Mouse (Mus musculus) heart, adult 2 months (tissue): ENCODE results near the gene Aicda. TPM values are rescaled to one million over a fixed set of nuclear protein-coding genes. Genes with fewer than 3 reads are reported as not detected.
"Not testable (repeated sequence)": the region's sequence is repeated elsewhere in the genome, so short reads cannot be mapped to it uniquely, and the experiment has no call there.

Source experiments
- DNase-seq, 2 experiments: peaks; one replicate each; pipeline ENCODE4 v3.0.0; 2021
- H3K27ac ChIP-seq: fragments of 200-600 bp; 2 replicates; pipeline ENCODE4 v1.8.1; 2022
- H3K27me3 ChIP-seq: fragments of 200-500 bp; 2 replicates; pipeline ENCODE4 v1.6.1; 2012; ENCODE audit warnings: mild to moderate bottlenecking, low read length, inconsistent platforms, mixed read lengths; ENCODE audit not compliant: control insufficient read depth, insufficient read depth
- H3K36me3 ChIP-seq: fragments of 200-500 bp; 2 replicates; pipeline ENCODE4 v1.6.1; 2012; ENCODE audit warnings: low read length, inconsistent platforms; ENCODE audit not compliant: control insufficient read depth, insufficient read depth
- H3K4me1 ChIP-seq: fragments of 200-500 bp; 2 replicates; pipeline ENCODE4 v1.6.1; 2011; ENCODE audit warnings: low read length; ENCODE audit not compliant: control insufficient read depth, insufficient read depth
- H3K4me3 ChIP-seq: fragments of 200-600 bp; 2 replicates; pipeline ENCODE4 v1.8.1; 2022
- H3K79me2 ChIP-seq: fragments of 200-500 bp; replicated peaks from 2 replicates; pipeline ENCODE4 v1.6.1; 2012; ENCODE audit warnings: mild to moderate bottlenecking, inconsistent platforms, low read length, moderate library complexity, mixed read lengths; ENCODE audit not compliant: control insufficient read depth, insufficient read depth
- H3K9ac ChIP-seq: fragments of 200-500 bp; 2 replicates; pipeline ENCODE4 v1.6.1; 2012; ENCODE audit warnings: low read depth, mild to moderate bottlenecking, control low read depth, inconsistent platforms, low read length, mixed read lengths
- CTCF ChIP-seq: fragments of 200-600 bp; IDR thresholded peaks from 2 replicates; pipeline ENCODE4 v1.8.1; 2022; ENCODE audit warnings: antibody characterized with exemption, mild to moderate bottlenecking, moderate library complexity
- EP300 ChIP-seq: fragments of 200-500 bp; IDR thresholded peaks from 2 replicates; pipeline ENCODE4 v1.6.1; 2011; ENCODE audit warnings: low read depth, low read length, control low read depth; ENCODE audit not compliant: insufficient read depth
- POLR2A ChIP-seq: fragments of 200-500 bp; IDR thresholded peaks from 2 replicates; pipeline ENCODE4 v1.6.1; 2011; ENCODE audit warnings: mild to moderate bottlenecking, low read depth, low read length, control low read depth; ENCODE audit not compliant: insufficient read depth
- WGBS: fragments of 180-500 bp; shearing (Covaris S2); methylation state at CpG from one replicate; pipeline ENCODE4 v1.1.7; 2018; 5-methylcytosine and 5-hydroxymethylcytosine counted together
- intact Hi-C: fragments of 180-260 bp; cut with DNase I; formaldehyde crosslinking; loops from one replicate; pipeline ENCODE4 v1.15.1; 2025
- long read RNA-seq: library from polyadenylated mRNA; stranded (forward); transcript quantifications from one replicate; pipeline ENCODE4 v2.0.0, GENCODE M21; 2021
- polyA plus RNA-seq: library from polyadenylated mRNA; depleted of rRNA; stranded (reverse); fragments of >200 nt; gene quantifications from 2 replicates; pipeline ENCODE4 v1.2.3, GENCODE M21; 2012; rRNA removed
- total RNA-seq, 2 experiments: library from RNA; stranded (reverse); gene quantifications; 2 replicates each; pipeline ENCODE4 v1.2.3; 2021

Aicda gene
- total RNA-seq (not detected), polyA plus RNA-seq (not detected in 2 replicates)
- long read RNA-seq, result 0 reads

DNA sequence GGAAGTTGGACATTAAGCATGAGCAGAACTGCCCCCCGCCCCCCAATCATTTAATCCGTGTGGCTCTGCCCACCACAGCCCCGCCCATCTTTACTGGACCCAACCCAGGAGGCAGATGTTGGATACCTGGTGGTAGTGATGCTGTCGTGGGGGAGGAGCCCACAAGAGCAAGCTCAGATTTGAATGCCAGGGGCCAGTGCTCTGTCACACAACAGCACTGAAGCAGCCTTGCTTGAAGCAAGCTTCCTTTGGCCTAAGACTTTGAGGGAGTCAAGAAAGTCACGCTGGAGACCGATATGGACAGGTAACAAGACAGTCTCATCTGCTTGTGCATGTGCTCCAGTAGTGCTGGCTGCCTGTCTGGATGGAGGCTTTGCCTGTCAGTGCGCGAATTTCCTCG lies at the start of gene Aicda:
Gene Aicda, plus strand, starts transcription at position 196 of the 400 bp plus-strand sequence.
- DNase-seq, result no peak
- Histone ChIP-seq H3K27ac (no peak within 1 kb of the TSS), H3K4me1 (0 out of 2 replicates have a peak, but pooled peaks cover 1% of the 10 kb centered on the region), H3K79me2 (no peaks in the 10 kb centered on the region), H3K4me3 (no peak within 1 kb of the TSS), H3K9ac (no peak within 1 kb of the TSS), H3K36me3 (no peaks in the 10 kb centered on the region), H3K27me3 (no peaks in the 10 kb centered on the region)
- intact Hi-C loops, result no loop called here
- WGBS, result 62% methylated on average over 9 of the region's 9 CpGs
- TF ChIP-seq EP300 (no peak), POLR2A (no peak), CTCF (no peak)

DNA sequence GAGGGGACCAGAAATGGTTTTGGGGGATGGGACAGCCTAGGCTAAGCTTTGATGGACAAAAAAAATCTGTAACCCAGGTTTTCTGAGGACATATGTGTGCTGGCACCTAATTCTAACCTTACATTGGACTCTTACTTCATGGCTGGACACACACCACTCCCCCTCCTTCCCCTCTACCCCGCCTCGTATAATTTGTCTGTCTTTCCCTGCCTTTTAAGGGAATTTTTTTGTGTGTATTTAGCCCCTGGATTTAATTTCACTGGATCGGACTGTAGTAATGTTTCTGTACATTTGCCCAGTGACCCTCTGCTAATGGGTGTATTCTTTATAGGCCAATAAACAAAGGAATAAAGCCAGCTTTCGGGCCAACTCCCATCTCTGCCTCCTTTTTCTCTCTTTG lies 48.6 kb upstream of the Aicda start:
- no peak overlapping the region for H3K27ac ChIP-seq
- no peak overlapping the region for H3K9ac ChIP-seq
- H3K27me3 ChIP-seq, result no peaks in the 10 kb centered on the region
- peaks cover 2% of the 10 kb centered on the region; the same call in 1 of the 2 replicates for H3K4me1 ChIP-seq
- H3K79me2 ChIP-seq, result no peaks in the 10 kb centered on the region
- intact Hi-C loops, result no loop called here
- WGBS, result 63% methylated on average over 4 of the region's 4 CpGs
- no peaks in the 10 kb centered on the region for H3K36me3 ChIP-seq
- no peak overlapping the region for H3K4me3 ChIP-seq
- no peak for DNase-seq
- TF ChIP-seq EP300 (no peak), POLR2A (no peak), CTCF (no peak)

DNA sequence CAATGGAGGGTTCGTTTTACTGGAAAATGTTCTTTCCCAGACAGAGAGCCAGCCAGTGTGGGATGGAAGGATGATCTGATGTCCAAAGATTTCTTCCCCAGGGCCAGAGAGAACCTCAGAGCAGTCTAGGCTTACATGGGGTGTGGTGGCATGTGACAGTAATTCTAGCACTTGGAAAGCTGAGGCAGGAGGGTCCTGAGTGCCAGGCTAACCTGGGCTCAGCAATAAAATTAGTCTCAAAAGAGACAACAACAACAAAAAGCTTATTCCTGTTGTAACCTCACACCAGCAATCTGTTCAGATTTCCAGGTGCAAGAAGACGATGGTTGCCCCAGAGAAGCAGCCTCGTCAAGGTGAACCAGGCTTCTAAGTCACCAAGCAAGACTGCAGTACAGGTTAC lies 48.1 kb upstream of the Aicda start, which contains the start of gene Mfap5:
Gene Mfap5, plus strand, starts transcription at position 301 of the 400 bp plus-strand sequence.
- Histone ChIP-seq H3K4me1 (peaks cover 2% of the 10 kb centered on the region; the same call in 1 of the 2 replicates), H3K36me3 (no peaks in the 10 kb centered on the region), H3K79me2 (no peaks in the 10 kb centered on the region), H3K27me3 (no peaks in the 10 kb centered on the region), H3K27ac (no peak within 1 kb of the TSS), H3K9ac (no peak within 1 kb of the TSS), H3K4me3 (no peak within 1 kb of the TSS)
- no peak for TF ChIP-seq CTCF
- TF ChIP-seq EP300, result no peak
- no peak for TF ChIP-seq POLR2A
- no peak for DNase-seq
- intact Hi-C loops, result no loop called here
- WGBS, result 79% methylated on average over 3 of the region's 3 CpGs

DNA sequence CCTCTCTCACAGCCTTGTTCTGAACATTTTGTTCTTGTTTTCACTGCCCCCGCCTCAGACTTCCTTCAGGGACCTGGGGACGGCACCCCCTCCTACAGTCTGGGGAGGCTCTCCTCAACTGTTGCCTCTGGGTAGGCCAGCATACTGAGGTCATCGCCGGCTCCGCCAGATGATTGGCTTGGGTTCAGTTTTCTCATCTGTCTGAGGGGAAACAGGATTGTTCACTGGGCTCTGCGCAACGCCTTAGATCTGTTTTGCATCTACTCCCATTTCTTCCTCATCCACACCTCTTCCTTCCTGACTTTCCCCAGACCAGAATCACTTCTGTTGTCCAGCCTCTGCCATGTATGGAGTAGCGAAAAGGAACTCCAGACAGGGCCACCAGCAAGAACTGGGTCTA lies 45.1 kb upstream of the Aicda start:
- Histone ChIP-seq H3K27me3 (no peaks in the 10 kb centered on the region), H3K79me2 (no peaks in the 10 kb centered on the region), H3K9ac (no peak overlapping the region), H3K4me1 (peaks cover 2% of the 10 kb centered on the region; the same call in 1 of the 2 replicates), H3K36me3 (no peaks in the 10 kb centered on the region), H3K4me3 (no peak overlapping the region), H3K27ac (peak overlapping the region; percentile 48)
- intact Hi-C loops, result no loop called here
- DNase-seq, result peak; percentile 75 to 85
- TF ChIP-seq POLR2A, result peak; percentile 56
- TF ChIP-seq CTCF, result no peak
- 0 out of 2 replicates have a peak, but pooled peaks have one; percentile 49 for TF ChIP-seq EP300
- WGBS, result 32% methylated on average over 8 of the region's 8 CpGs

DNA sequence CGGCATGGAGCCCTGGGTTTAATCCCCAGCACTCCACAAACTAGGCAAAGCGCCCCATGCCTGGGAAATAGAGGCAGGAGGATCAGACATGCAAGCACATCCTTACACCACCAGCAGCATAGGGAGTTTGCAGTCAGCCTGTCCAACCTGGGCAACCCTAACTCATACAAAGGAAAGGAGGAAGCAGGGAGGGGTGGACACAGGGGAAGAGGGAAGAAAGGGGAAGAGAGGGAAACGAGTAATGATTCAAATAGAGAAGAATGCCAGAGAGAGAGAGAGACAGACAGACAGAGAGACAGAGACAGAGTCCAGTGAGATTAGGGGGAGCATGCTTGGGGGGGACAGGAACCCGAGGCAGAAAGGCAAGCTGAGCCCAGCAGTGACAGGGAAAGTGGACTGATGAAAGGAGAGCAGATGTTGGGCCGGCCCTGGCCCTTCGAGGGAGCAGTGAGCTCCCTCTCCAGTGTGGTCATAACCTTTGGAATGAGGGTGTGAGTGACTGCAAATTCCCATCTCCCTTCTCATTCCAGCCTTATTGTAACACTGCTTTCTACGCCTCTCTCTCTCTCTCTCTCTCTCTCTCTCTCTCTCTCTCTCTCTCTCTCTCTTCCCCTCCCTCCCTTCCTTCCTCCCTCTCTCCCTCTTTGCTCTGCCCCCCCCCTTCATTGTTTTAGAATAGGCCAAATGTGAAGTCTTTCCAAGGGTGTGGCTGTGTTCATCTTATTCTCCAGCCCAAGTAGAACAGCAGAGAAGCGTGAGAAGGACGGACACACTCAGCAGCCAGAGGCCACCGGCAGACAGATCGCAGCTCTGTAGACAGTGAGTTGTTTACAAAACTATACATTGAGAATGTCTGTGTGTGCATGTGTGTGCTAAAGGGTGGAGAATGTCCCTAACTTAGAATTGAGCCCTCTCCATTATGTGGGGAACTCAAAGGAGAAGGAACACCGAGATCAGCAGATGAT lies 40.4 kb upstream of the Aicda start:
- no peak for TF ChIP-seq EP300
- TF ChIP-seq CTCF, result no peak
- peak; percentile 72 for TF ChIP-seq POLR2A
- H3K27ac ChIP-seq, result peak overlapping the region; percentile 60
- peak; percentile 28 to 42 for DNase-seq
- H3K4me3 ChIP-seq, result peak overlapping the region; percentile 28; the same call in 1 of the 2 replicates
- peak overlapping the region; percentile 46 for H3K9ac ChIP-seq
- 39% methylated on average over 12 of the region's 12 CpGs for WGBS
- peaks cover under 1% of the 10 kb centered on the region; the same call in 1 of the 2 replicates for H3K4me1 ChIP-seq
- H3K79me2 ChIP-seq, result no peaks in the 10 kb centered on the region
- no peaks in the 10 kb centered on the region for H3K27me3 ChIP-seq
- H3K36me3 ChIP-seq, result no peaks in the 10 kb centered on the region
- intact Hi-C loops, result no loop called here

DNA sequence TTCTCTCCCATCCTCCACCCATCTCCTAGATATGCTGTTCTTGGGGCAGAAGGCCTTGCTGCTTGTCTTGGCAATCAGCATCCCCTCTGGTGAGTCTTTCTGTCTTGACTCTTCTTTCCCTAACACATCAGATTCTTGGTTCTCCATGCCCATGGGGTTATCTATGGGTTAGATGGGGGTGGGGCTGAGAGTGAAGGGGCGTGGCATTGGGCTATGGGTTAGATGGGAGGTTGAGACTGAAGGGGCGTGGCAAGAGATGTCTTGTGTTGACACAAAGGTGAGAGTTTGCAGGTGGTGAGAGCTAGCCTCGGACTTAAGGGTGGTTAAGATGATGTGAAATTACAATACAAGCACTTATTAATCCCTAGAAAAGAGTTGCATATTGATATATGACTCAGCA lies 39.3 kb upstream of the Aicda start:
- H3K4me1 ChIP-seq, result no peaks in the 10 kb centered on the region; the same call in 1 of the 2 replicates
- peak overlapping the region; percentile 60; the same call in 1 of the 2 replicates for H3K27ac ChIP-seq
- no peak for TF ChIP-seq POLR2A
- TF ChIP-seq EP300, result no peak
- 80% methylated on average over 3 of the region's 3 CpGs for WGBS
- no peaks in the 10 kb centered on the region for H3K27me3 ChIP-seq
- no peaks in the 10 kb centered on the region for H3K79me2 ChIP-seq
- intact Hi-C loops, result no loop called here
- H3K9ac ChIP-seq, result no peak overlapping the region; the same call in 1 of the 2 replicates
- peak overlapping the region; percentile 28; the same call in 1 of the 2 replicates for H3K4me3 ChIP-seq
- DNase-seq, result no peak
- H3K36me3 ChIP-seq, result no peaks in the 10 kb centered on the region

DNA sequence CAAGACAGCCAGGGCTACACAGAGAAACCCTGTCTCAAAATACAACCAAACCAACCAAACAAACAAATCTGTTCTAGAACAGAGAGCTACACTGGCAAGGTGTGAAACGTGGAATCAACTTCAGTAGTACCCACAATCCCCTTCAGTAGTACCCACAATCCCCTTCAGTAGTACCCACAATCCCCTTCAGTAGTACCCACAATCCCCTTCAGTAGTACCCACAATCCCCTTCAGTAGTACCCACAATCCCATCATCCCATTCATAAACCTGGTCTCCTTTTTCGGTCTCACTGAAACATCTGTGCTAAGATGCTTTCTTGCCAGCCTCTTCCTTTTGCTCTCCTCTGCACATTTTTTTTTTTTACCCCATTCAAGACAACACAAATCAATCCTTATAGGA lies 37.8 kb upstream of the Aicda start:
- 86% methylated on average over 2 of the region's 2 CpGs for WGBS
- H3K79me2 ChIP-seq, DNase-seq, H3K9ac ChIP-seq, H3K4me3 ChIP-seq, H3K27ac ChIP-seq, H3K4me1 ChIP-seq, H3K36me3 ChIP-seq, H3K27me3 ChIP-seq, intact Hi-C loops: not testable (repeated sequence)
